Mouse (Mus musculus) liver, adult 2 months (tissue): ENCODE measurements around the gene Kcmf1.

Experiments used
- CTCF ChIP-seq: fragments of 200-500 bp; IDR thresholded peaks from 2 replicates; pipeline ENCODE4 v1.5.1; 2011; ENCODE audit warnings: low read depth, low read length, control low read depth
- POLR2A ChIP-seq: fragments of 200-500 bp; IDR thresholded peaks from 2 replicates; pipeline ENCODE4 v1.6.1; 2011; ENCODE audit warnings: low read length, control low read depth; ENCODE audit not compliant: insufficient read depth; ENCODE audit errors: extremely low read depth

DNA sequence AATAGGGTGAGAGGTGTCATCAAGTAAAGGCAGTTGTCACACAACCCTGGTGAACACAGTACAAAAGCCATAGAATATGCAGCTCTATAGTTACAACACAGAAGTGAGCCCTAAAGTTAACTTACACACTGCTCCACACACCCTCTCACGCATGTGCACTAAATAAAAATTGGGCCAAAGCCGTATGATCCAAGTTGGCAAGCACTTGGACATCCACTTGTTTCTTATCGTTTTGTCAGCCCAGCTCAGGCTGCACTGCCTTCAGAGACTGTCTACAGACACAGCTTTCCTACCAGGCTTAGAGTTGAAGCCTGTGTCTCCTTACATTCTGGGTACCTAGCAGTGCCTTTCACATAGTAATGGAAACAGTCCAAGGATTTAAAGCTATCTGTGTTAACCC lies 4.8 kb downstream of the Kcmf1 start:
- TF ChIP-seq CTCF (no peak), POLR2A (no peak)
